Mouse (Mus musculus): ENCODE results near the gene Mum1. TPM values are rescaled to one million over a fixed set of nuclear protein-coding genes. Genes with fewer than 3 reads are reported as not detected.

Mum1 gene
- polyA plus RNA-seq, 1 experiment from 2014 or later, result 58.8 TPM

DNA sequence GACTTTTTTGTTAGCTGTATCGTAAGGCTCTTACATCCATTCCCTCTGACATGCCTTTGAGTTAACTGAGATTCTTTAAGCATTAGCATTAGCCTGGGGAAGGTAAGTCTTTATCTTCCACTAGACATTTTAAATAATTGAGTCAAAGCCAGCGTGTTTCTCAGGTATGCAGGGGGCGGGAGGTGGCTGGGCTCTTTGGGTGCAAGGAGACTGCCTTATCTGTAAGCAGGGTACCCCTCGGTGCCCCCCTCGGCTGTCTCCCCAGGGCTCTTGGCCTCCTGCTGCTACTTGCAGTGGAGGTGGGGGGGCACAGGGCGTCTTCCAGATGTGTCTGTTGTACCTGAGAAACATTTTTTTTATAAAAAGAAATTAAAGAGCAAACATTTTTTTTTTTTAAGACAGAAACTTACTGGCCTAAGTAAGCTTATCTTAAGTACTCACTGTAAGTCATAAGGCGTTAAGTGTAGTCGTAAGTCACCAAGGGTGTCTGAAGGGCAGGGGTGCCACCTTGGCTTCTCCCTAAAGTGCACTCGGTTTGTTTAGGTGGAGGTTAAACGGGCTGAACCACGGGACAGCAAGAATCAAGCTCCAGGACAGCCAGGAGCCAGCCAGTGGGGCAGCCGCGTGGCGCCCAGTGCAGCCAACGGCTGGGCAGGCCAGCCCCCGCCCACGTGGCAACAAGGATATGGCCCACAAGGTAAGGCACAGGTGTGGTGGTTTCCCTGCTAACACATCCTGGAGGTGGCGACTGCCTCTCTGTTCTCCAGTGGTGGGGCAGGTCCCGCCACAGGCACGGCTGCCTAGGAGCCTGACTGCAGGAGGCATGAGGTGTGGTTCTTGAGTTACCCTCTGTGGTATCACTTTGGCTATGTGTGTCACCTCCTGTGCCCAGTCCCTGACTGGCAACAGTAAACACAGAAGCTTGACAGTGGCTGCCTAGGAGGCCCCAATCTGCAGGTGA is 56.5 kb downstream of the Mum1 start:
- peaks cover 12% of the 10 kb centered on the region; the same call in 1 of the 2 replicates for H3K4me1 ChIP-seq
- H3K27ac ChIP-seq, result 0 out of 2 replicates have a peak overlapping the region, but pooled peaks have one; percentile 1
- no peaks in the 10 kb centered on the region for H3K27me3 ChIP-seq
- no peaks in the 10 kb centered on the region for H3K9me3 ChIP-seq (replicated peaks)
- H3K4me3 ChIP-seq, result no peak overlapping the region
- ATAC-seq (ENCODE audit: low FRiP score), result no peak
- no peak overlapping the region for H3K4me2 ChIP-seq (replicated peaks)
- WGBS, result 94% methylated on average over 20 of the region's 20 CpGs
- H3K9ac ChIP-seq, result no peak overlapping the region
- H3K36me3 ChIP-seq, result peaks cover 95% of the 10 kb centered on the region

DNA sequence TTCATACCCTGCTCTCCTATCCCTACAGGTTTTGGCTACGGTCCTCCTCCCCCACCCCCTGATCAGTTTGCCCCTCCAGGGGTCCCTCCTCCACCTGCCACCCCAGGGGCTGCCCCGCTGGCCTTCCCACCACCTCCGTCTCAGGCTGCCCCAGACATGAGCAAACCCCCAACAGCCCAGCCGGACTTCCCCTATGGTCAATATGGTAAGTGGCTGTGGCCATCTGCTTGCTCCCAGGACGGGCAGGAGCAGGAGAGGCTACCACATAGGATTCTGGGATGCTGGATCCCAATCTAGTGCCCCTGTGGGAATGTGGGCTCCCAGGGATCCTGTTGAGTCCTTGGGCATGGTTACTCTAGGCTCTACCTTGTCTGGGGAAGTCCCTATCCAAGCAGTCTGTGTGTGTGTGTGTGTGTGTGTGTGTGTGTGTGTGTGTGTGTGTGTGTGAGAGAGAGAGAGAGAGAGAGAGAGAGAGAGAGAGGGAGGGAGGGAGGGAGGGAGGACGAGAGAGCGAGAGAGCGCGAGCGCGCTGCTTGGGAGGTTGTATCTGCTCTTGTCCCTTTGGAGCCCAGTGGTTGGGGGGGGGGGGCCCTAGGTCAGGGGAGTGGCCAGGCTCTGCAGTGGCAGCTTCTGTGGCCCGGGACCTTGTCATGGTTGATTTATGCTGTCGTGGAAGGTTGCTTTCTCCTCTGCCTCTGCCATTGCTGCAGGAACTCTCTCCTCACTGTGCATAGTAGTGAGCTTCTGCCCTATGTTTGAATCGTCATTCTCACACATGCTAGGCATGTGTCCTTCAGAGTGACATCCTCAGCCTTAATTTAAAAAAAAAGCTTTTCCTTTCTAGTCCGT is 59.2 kb downstream of the Mum1 start:
- Histone ChIP-seq H3K27ac (no peak overlapping the region), H3K27me3 (no peaks in the 10 kb centered on the region), H3K36me3 (peaks cover 84% of the 10 kb centered on the region), H3K4me3 (no peak overlapping the region), H3K4me2 (replicated peaks) (no peak overlapping the region), H3K9ac (no peak overlapping the region), H3K4me1 (peaks cover 12% of the 10 kb centered on the region; the same call in 1 of the 2 replicates), H3K9me3 (replicated peaks) (no peaks in the 10 kb centered on the region)
- WGBS, result 74% methylated on average over 10 of the region's 15 CpGs
- no peak for ATAC-seq (ENCODE audit: low FRiP score)

DNA sequence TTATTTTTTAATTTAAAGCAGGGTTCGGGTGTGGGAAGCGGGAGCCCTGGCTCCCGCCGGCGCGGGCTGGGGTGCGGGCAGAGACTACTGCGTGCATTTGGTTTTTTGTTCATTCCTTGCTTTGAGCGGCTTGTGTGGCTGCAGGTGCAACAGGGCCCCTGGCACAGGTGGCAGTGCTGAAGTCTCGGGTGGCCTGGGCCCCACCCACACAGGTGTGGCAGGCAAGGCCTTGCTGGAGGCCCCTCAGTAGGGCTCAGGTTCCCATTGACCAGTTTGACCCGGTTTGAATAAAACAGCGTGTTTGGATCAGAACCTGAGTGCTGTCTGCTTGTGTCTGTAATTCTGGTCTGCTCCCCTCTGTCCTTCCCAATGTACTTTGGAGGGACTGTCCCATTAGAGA is 61.9 kb downstream of the Mum1 start:
- H3K27ac ChIP-seq, result 0 out of 2 replicates have a peak overlapping the region, but pooled peaks have one; percentile 17

DNA sequence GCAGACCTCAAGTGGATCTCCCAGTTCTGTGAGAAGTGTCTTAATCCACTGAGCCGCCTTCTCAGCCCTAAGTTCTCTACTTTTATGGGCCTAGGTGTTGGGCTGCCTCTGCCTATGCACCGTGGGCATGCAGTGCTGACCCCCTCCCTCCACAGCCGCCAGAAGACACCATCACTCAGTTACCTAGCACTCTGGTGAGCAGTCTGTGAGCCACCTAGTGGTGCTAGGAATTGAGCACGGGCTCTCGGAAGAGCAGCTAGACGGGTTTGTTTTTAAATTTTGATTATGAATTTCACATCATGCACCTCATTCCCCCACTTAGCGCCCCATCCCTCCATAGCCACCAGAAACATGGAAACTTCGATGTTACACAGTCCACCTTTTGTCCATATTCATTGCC is 62.4 kb downstream of the Mum1 start:
- ATAC-seq (ENCODE audit: low FRiP score), result no peak
- Histone ChIP-seq H3K4me3 (no peak overlapping the region), H3K4me2 (replicated peaks) (no peak overlapping the region), H3K27me3 (no peaks in the 10 kb centered on the region), H3K27ac (no peak overlapping the region), H3K9me3 (replicated peaks) (no peaks in the 10 kb centered on the region), H3K36me3 (peaks cover 59% of the 10 kb centered on the region), H3K4me1 (peaks cover 9% of the 10 kb centered on the region), H3K9ac (no peak overlapping the region)
- 77% methylated on average over 8 of the region's 8 CpGs for WGBS

More for the DNA sequence above, 61.9 kb downstream of the Mum1 start:
- Histone ChIP-seq H3K9me3 (replicated peaks) (no peaks in the 10 kb centered on the region), H3K27me3 (no peaks in the 10 kb centered on the region), H3K4me1 (peaks cover 3% of the 10 kb centered on the region), H3K4me3 (no peak overlapping the region), H3K4me2 (replicated peaks) (no peak overlapping the region), H3K9ac (no peak overlapping the region), H3K36me3 (peaks cover 59% of the 10 kb centered on the region)
- ATAC-seq (ENCODE audit: low FRiP score), result no peak
- 95% methylated on average over 12 of the region's 12 CpGs for WGBS

DNA sequence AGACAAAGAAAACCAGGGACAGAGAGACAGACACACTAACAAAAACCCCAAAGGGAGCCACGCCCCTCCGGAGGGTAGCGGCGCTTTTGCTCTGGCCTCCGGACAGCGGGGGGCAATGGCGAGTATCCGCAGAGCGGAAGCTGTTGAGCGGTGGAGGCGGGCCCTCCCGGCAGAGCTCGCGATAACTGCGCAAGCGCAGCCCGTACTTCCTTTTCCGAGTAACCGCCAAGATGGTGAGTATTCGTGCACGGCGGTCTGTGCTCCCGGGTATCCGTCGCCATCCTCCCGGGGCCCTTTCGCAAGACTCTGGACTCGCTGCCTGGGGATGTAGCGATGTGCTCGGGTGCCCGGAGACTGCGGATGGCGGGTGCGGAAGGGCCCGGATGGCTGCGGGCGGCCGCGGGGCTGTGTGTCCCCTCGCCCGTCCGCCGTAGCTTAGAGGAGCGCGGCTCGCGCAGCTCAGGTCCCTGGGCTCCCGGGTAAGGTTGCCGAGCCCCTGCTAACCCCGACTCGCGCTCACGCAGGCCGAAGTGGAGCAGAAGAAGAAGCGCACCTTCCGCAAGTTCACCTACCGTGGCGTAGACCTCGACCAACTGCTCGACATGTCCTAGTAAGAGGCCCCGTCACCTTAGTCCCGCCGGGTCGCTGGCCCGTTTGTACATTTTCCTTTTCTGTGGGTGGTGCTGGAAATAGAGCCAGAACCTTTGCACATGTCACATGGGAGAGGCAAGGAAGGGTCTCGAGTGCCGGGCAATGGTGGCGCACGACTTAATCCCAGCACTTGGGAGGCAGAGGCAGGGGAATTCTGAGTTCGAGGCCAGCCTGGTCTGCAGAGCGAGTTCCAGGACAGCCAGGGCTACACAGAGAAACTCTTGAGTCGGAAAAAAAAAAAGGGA is 66.3 kb downstream of the Mum1 start, which contains the start of gene Rps15:
Gene Rps15, plus strand, starts transcription at position 203 of the 896 bp plus-strand sequence.
- under 1% methylated on average over 70 of the region's 72 CpGs for WGBS
- Histone ChIP-seq H3K4me2 (replicated peaks) (peak within 1 kb of the TSS; percentile 99), H3K36me3 (peaks cover 33% of the 10 kb centered on the region), H3K27ac (peak within 1 kb of the TSS; percentile 90), H3K4me1 (peaks cover 34% of the 10 kb centered on the region), H3K9ac (peak within 1 kb of the TSS; percentile 99), H3K4me3 (peak within 1 kb of the TSS; percentile 96), H3K27me3 (peaks cover under 1% of the 10 kb centered on the region; the same call in 1 of the 2 replicates), H3K9me3 (replicated peaks) (no peaks in the 10 kb centered on the region)
- ATAC-seq (ENCODE audit: low FRiP score), result peak; percentile 75

- peak overlapping the region; percentile 96 for H3K4me3 ChIP-seq
- no peaks in the 10 kb centered on the region for H3K9me3 ChIP-seq (replicated peaks)
- H3K9ac ChIP-seq, result peak overlapping the region; percentile 99
- H3K27me3 ChIP-seq, result peaks cover 5% of the 10 kb centered on the region; the same call in 1 of the 2 replicates
- peaks cover 43% of the 10 kb centered on the region for H3K4me1 ChIP-seq
- 31% methylated on average over 14 of the region's 14 CpGs for WGBS
- peak overlapping the region; percentile 99 for H3K4me2 ChIP-seq (replicated peaks)
- peak overlapping the region; percentile 90 for H3K27ac ChIP-seq
- peaks cover 27% of the 10 kb centered on the region for H3K36me3 ChIP-seq
- no peak for ATAC-seq (ENCODE audit: low FRiP score)
Observed at GRCm38 (mm10) chr10:80293325-80293724, 67.1 kb downstream of the Mum1 start.

Small RNA genes within 50 kb of the gene (microRNA-seq; reads per million reads assigned to microRNA genes)
- gene Mir6911, result 0.81 reads per million

Other genes with a start within 250 kb of the Mum1 start
- gene Tmem259, start 242.1 kb upstream of the Mum1 start, polyA plus RNA-seq (2016; fragmentation: Nextera tagmentation; extraction: Ambion mirVana), result 23.1 and 25.5 TPM in 2 replicates
- gene Cnn2, start 237.8 kb upstream of the Mum1 start, polyA plus RNA-seq (2016; fragmentation: Nextera tagmentation; extraction: Ambion mirVana), result 178 and 204 TPM in 2 replicates
- gene Abca7, start 229.9 kb upstream of the Mum1 start, polyA plus RNA-seq (2016; fragmentation: Nextera tagmentation; extraction: Ambion mirVana), result 6.9 and 7.7 TPM in 2 replicates
- 8.7 and 8.9 TPM in 2 replicates for gene Arhgap45, start 209.8 kb upstream of the Mum1 start, polyA plus RNA-seq (2016; fragmentation: Nextera tagmentation; extraction: Ambion mirVana)
- gene Polr2e, start 186.6 kb upstream of the Mum1 start, polyA plus RNA-seq (2016; fragmentation: Nextera tagmentation; extraction: Ambion mirVana), result 163 and 171 TPM in 2 replicates
- gene Gpx4, start 179.3 kb upstream of the Mum1 start, polyA plus RNA-seq (2016; fragmentation: Nextera tagmentation; extraction: Ambion mirVana), result 449 and 484 TPM in 2 replicates
- 15.1 TPM in 2 replicates for gene Sbno2, start 120.9 kb upstream of the Mum1 start, polyA plus RNA-seq (2016; fragmentation: Nextera tagmentation; extraction: Ambion mirVana)
- gene Stk11, start 110.6 kb upstream of the Mum1 start, polyA plus RNA-seq (2016; fragmentation: Nextera tagmentation; extraction: Ambion mirVana), result 13.1 and 16.1 TPM in 2 replicates
- gene Atp5d, start 87.8 kb upstream of the Mum1 start, polyA plus RNA-seq (2016; fragmentation: Nextera tagmentation; extraction: Ambion mirVana), result 351 and 385 TPM in 2 replicates
- 18.4 and 22.3 TPM in 2 replicates for gene Cbarp, start 85.6 kb upstream of the Mum1 start, polyA plus RNA-seq (2016; fragmentation: Nextera tagmentation; extraction: Ambion mirVana)
- gene Midn, start 78.2 kb upstream of the Mum1 start, polyA plus RNA-seq (2016; fragmentation: Nextera tagmentation; extraction: Ambion mirVana), result 42.1 and 54.5 TPM in 2 replicates
- 235 and 271 TPM in 2 replicates for gene Cirbp, start 60.4 kb upstream of the Mum1 start, polyA plus RNA-seq (2016; fragmentation: Nextera tagmentation; extraction: Ambion mirVana)
- 12.0 and 13.3 TPM in 2 replicates for gene 1600002K03Rik, start 53.5 kb upstream of the Mum1 start, polyA plus RNA-seq (2016; fragmentation: Nextera tagmentation; extraction: Ambion mirVana)
- gene Efna2, start 47.0 kb upstream of the Mum1 start, polyA plus RNA-seq (2016; fragmentation: Nextera tagmentation; extraction: Ambion mirVana), result 49.3 and 50.5 TPM in 2 replicates
- 177 and 220 TPM in 2 replicates for gene Ndufs7, start 22.7 kb downstream of the Mum1 start, polyA plus RNA-seq (2016; fragmentation: Nextera tagmentation; extraction: Ambion mirVana)
- 26.6 and 29.6 TPM in 2 replicates for gene Gamt, start 34.6 kb downstream of the Mum1 start, polyA plus RNA-seq (2016; fragmentation: Nextera tagmentation; extraction: Ambion mirVana)
- gene Dazap1, start 35.1 kb downstream of the Mum1 start, polyA plus RNA-seq (2016; fragmentation: Nextera tagmentation; extraction: Ambion mirVana), result 67.1 and 76.9 TPM in 2 replicates
- 530 and 668 TPM in 2 replicates for gene Rps15, start 66.0 kb downstream of the Mum1 start, polyA plus RNA-seq (2016; fragmentation: Nextera tagmentation; extraction: Ambion mirVana)
- gene Apc2, start 69.5 kb downstream of the Mum1 start, polyA plus RNA-seq (2016; fragmentation: Nextera tagmentation; extraction: Ambion mirVana), result 170 and 191 TPM in 2 replicates
- 38.4 and 39.7 TPM in 2 replicates for gene 2310011J03Rik, start 94.1 kb downstream of the Mum1 start, polyA plus RNA-seq (2016; fragmentation: Nextera tagmentation; extraction: Ambion mirVana)
- gene Pcsk4, start 103.1 kb downstream of the Mum1 start, polyA plus RNA-seq (2016; fragmentation: Nextera tagmentation; extraction: Ambion mirVana), result 2.2 and 2.8 TPM in 2 replicates
- gene Reep6, start 103.5 kb downstream of the Mum1 start, polyA plus RNA-seq (2016; fragmentation: Nextera tagmentation; extraction: Ambion mirVana), result 3.2 and 4.1 TPM in 2 replicates
- 0.38 and 0.77 TPM in 2 replicates for gene Adamtsl5, start 122.0 kb downstream of the Mum1 start, polyA plus RNA-seq (2016; fragmentation: Nextera tagmentation; extraction: Ambion mirVana)
- 0.35 and 0.50 TPM in 2 replicates for gene Plk5, start 130.0 kb downstream of the Mum1 start, polyA plus RNA-seq (2016; fragmentation: Nextera tagmentation; extraction: Ambion mirVana)
- 21.4 and 24.8 TPM in 2 replicates for gene Mex3d, start 161.2 kb downstream of the Mum1 start, polyA plus RNA-seq (2016; fragmentation: Nextera tagmentation; extraction: Ambion mirVana)
- gene Mbd3, start 173.1 kb downstream of the Mum1 start, polyA plus RNA-seq (2016; fragmentation: Nextera tagmentation; extraction: Ambion mirVana), result 275 and 296 TPM in 2 replicates
- 312 and 406 TPM in 2 replicates for gene Uqcr11, start 180.4 kb downstream of the Mum1 start, polyA plus RNA-seq (2016; fragmentation: Nextera tagmentation; extraction: Ambion mirVana)
- gene Tcf3, start 207.2 kb downstream of the Mum1 start, polyA plus RNA-seq (2016; fragmentation: Nextera tagmentation; extraction: Ambion mirVana), result 176 and 178 TPM in 2 replicates